Mouse (Mus musculus): ENCODE results near the gene Snx1.

Gene Snx1

GRCm38 (mm10) chr9:66088411-66088810 lies 38.0 kb downstream of the Snx1 start:
- peak; percentile 48 to 67 for DNase-seq (ENCODE audit: low spot score in 2 of 2)

GRCm38 (mm10) chr9:66087062-66087461 lies 39.3 kb downstream of the Snx1 start:
- no peak for DNase-seq (ENCODE audit: low spot score in 2 of 2)

- DNase-seq (ENCODE audit: low spot score in 2 of 2), result no peak
These were observed 42.2 kb downstream of the Snx1 start for GRCm38 (mm10) chr9:66084171-66084570.

- DNase-seq (ENCODE audit: low spot score in 2 of 2), result no peak
These were observed 44.4 kb downstream of the Snx1 start for GRCm38 (mm10) chr9:66081999-66082398.

- DNase-seq (ENCODE audit: low spot score in 2 of 2), result no peak
These were observed 45.5 kb downstream of the Snx1 start for GRCm38 (mm10) chr9:66080804-66081459.

GRCm38 (mm10) chr9:66078493-66078892 lies 47.9 kb downstream of the Snx1 start:
- peak; percentile 67 to 68 for DNase-seq (ENCODE audit: low spot score in 2 of 2)

GRCm38 (mm10) chr9:66078072-66078471 lies 48.3 kb downstream of the Snx1 start:
- DNase-seq (ENCODE audit: low spot score in 2 of 2), result no peak

- DNase-seq (ENCODE audit: low spot score in 2 of 2), result no peak
These were observed 53.6 kb downstream of the Snx1 start for GRCm38 (mm10) chr9:66072754-66073153.

- DNase-seq (ENCODE audit: low spot score in 2 of 2), result no peak
These were observed 56.2 kb downstream of the Snx1 start for GRCm38 (mm10) chr9:66070151-66070550.

GRCm38 (mm10) chr9:66069583-66069982 lies 56.8 kb downstream of the Snx1 start, which contains the start of gene Snx22:
Gene Snx22, minus strand, starts transcription at chr9:66069719.
- peak; percentile 79 for DNase-seq (ENCODE audit: low spot score in 2 of 2)

GRCm38 (mm10) chr9:66068971-66069391 lies 57.4 kb downstream of the Snx1 start:
- peak in 1 of 2 experiments; percentile 63 for DNase-seq (ENCODE audit: low spot score in 2 of 2)

- no peak for DNase-seq (ENCODE audit: low spot score in 2 of 2)
These were observed 58.3 kb downstream of the Snx1 start for GRCm38 (mm10) chr9:66068056-66068455.

- no peak for DNase-seq (ENCODE audit: low spot score in 2 of 2)
These were observed 58.8 kb downstream of the Snx1 start for GRCm38 (mm10) chr9:66067542-66067941.

- no peak for DNase-seq (ENCODE audit: low spot score in 2 of 2)
These were observed 59.6 kb downstream of the Snx1 start for GRCm38 (mm10) chr9:66066791-66067190.

GRCm38 (mm10) chr9:66064316-66064715 lies 62.1 kb downstream of the Snx1 start:
- DNase-seq (ENCODE audit: low spot score in 2 of 2), result no peak

- DNase-seq (ENCODE audit: low spot score in 2 of 2), result no peak
These were observed 62.9 kb downstream of the Snx1 start for GRCm38 (mm10) chr9:66063446-66063845.

- no peak for DNase-seq (ENCODE audit: low spot score in 2 of 2)
These were observed 64.7 kb downstream of the Snx1 start for GRCm38 (mm10) chr9:66061656-66062055.

GRCm38 (mm10) chr9:66060986-66061385 lies 65.4 kb downstream of the Snx1 start:
- DNase-seq (ENCODE audit: low spot score in 2 of 2), result no peak

- no peak for DNase-seq (ENCODE audit: low spot score in 2 of 2)
These were observed 66.1 kb downstream of the Snx1 start for GRCm38 (mm10) chr9:66060308-66060647.

- DNase-seq (ENCODE audit: low spot score in 2 of 2), result peak; percentile 98 to 99
These were observed 66.6 kb downstream of the Snx1 start, which contains the start of gene Ppib for GRCm38 (mm10) chr9:66059583-66060307. Gene Ppib, plus strand, starts transcription at chr9:66060222.

GRCm38 (mm10) chr9:66053620-66054019 lies 72.8 kb downstream of the Snx1 start:
- DNase-seq (ENCODE audit: low spot score in 2 of 2), result no peak

- no peak for DNase-seq (ENCODE audit: low spot score in 2 of 2)
These were observed 73.7 kb downstream of the Snx1 start for GRCm38 (mm10) chr9:66052731-66053130.

GRCm38 (mm10) chr9:66051493-66051892 lies 74.9 kb downstream of the Snx1 start:
- no peak for DNase-seq (ENCODE audit: low spot score in 2 of 2)

All from right cerebral cortex, postnatal 10 days (tissue).